Mouse (Mus musculus) liver, embryonic 16.5 days (tissue): ENCODE data around the gene Taok2. TPM values are rescaled to one million over a fixed set of nuclear protein-coding genes. Genes with fewer than 3 reads are reported as not detected.
"Not testable (repeated sequence)": the region's sequence is repeated elsewhere in the genome, so short reads cannot be mapped to it uniquely, and the experiment has no call there.

Experiments
- ATAC-seq: fragments of 200-750 bp; cut with Nextera tagmentation; 2 replicates; pipeline ENCODE4 v1.8.0; 2017; ENCODE audit warnings: low read depth, mild to moderate bottlenecking, moderate number of reproducible peaks, moderate library complexity
- H3K27ac ChIP-seq: fragments of 300-500 bp; sonication (generic); 2 replicates; pipeline ENCODE4 v1.5.1; 2014; ENCODE audit warnings: mild to moderate bottlenecking, low read length
- H3K27me3 ChIP-seq: fragments of 300-500 bp; sonication (generic); 2 replicates; pipeline ENCODE4 v1.6.1; 2014; ENCODE audit warnings: low read depth, low read length, mixed read lengths; ENCODE audit not compliant: control insufficient read depth, insufficient read depth
- H3K36me3 ChIP-seq: fragments of 300-500 bp; sonication (generic); 2 replicates; pipeline ENCODE4 v1.6.1; 2014; ENCODE audit warnings: mild to moderate bottlenecking; ENCODE audit not compliant: control insufficient read depth, insufficient read depth
- H3K4me1 ChIP-seq: fragments of 300-500 bp; sonication (generic); 2 replicates; pipeline ENCODE4 v1.6.1; 2014; ENCODE audit warnings: low read depth, low read length, mixed read lengths; ENCODE audit not compliant: control insufficient read depth
- H3K4me2 ChIP-seq: fragments of 300-500 bp; sonication (generic); 2 replicates; pipeline ENCODE4 v1.6.1; 2014; ENCODE audit warnings: low read depth, low read length, mixed read lengths
- H3K4me3 ChIP-seq: fragments of 300-500 bp; sonication (generic); 2 replicates; pipeline ENCODE4 v1.5.1; 2014; ENCODE audit warnings: low read depth, mild to moderate bottlenecking, low read length
- H3K9ac ChIP-seq: fragments of 300-500 bp; sonication (generic); 2 replicates; pipeline ENCODE4 v1.6.1; 2014; ENCODE audit warnings: low read depth, low read length
- H3K9me3 ChIP-seq: fragments of 300-500 bp; sonication (generic); replicated peaks from 2 replicates; pipeline ENCODE4 v1.6.1; 2016; ENCODE audit warnings: low read length; ENCODE audit not compliant: control insufficient read depth
- WGBS: fragments of 180-500 bp; shearing (Covaris S2); extraction: QIAGEN DNeasy Blood & Tissue Kit; methylation state at CpG from one replicate; pipeline ENCODE4 v1.1.7; 2014; ENCODE audit not compliant: insufficient replicate concordance; 5-methylcytosine and 5-hydroxymethylcytosine counted together
- polyA plus RNA-seq: library from polyadenylated mRNA; unstranded; fragments of >200 nt; fragmentation: Nextera tagmentation; extraction: Ambion mirVana; gene quantifications from 2 replicates; pipeline ENCODE4 v1.2.1, GENCODE M21; 2015

The Taok2 gene
- polyA plus RNA-seq, 1 experiment from 2014 or later, result 13.2 TPM

- no peaks in the 10 kb centered on the region for H3K27me3 ChIP-seq
- no peak for ATAC-seq
- no peak overlapping the region for H3K4me3 ChIP-seq
- no peaks in the 10 kb centered on the region for H3K36me3 ChIP-seq
- H3K9ac ChIP-seq, result no peak overlapping the region
- H3K9me3 ChIP-seq, result no peaks in the 10 kb centered on the region
- no peak overlapping the region for H3K4me2 ChIP-seq
- peaks cover 5% of the 10 kb centered on the region for H3K4me1 ChIP-seq
- WGBS, result 68% methylated on average over 4 of the region's 4 CpGs
- H3K27ac ChIP-seq, result no peak overlapping the region
Observed at GRCm38 (mm10) chr7:126919973-126920372, 35.5 kb upstream of the Taok2 start.

- not testable (repeated sequence) for H3K27ac ChIP-seq, ATAC-seq, H3K36me3 ChIP-seq, H3K9ac ChIP-seq, H3K4me2 ChIP-seq, H3K4me1 ChIP-seq, H3K4me3 ChIP-seq, H3K9me3 ChIP-seq, H3K27me3 ChIP-seq
- WGBS, result 36% methylated on average over 4 of the region's 4 CpGs
Observed at GRCm38 (mm10) chr7:126918356-126918755, 33.9 kb upstream of the Taok2 start.

GRCm38 (mm10) chr7:126914844-126915243 lies 30.3 kb upstream of the Taok2 start:
- Histone ChIP-seq H3K27ac (no peak overlapping the region), H3K9me3 (no peaks in the 10 kb centered on the region), H3K36me3 (no peaks in the 10 kb centered on the region), H3K4me3 (no peak overlapping the region), H3K27me3 (no peaks in the 10 kb centered on the region), H3K4me1 (no peaks in the 10 kb centered on the region), H3K4me2 (no peak overlapping the region), H3K9ac (no peak overlapping the region)
- ATAC-seq, result no peak
- 63% methylated on average over 3 of the region's 3 CpGs for WGBS

GRCm38 (mm10) chr7:126905590-126905989 lies 21.1 kb upstream of the Taok2 start:
- peaks cover 4% of the 10 kb centered on the region for H3K4me1 ChIP-seq
- no peaks in the 10 kb centered on the region for H3K27me3 ChIP-seq
- 34% methylated on average over 3 of the region's 3 CpGs for WGBS
- H3K9me3 ChIP-seq, result no peaks in the 10 kb centered on the region
- H3K9ac ChIP-seq, result no peak overlapping the region
- H3K36me3 ChIP-seq, result no peaks in the 10 kb centered on the region
- no peak overlapping the region for H3K27ac ChIP-seq
- no peak overlapping the region for H3K4me3 ChIP-seq
- ATAC-seq, result no peak
- no peak overlapping the region for H3K4me2 ChIP-seq

- H3K4me1 ChIP-seq, result peaks cover 16% of the 10 kb centered on the region
- not testable (repeated sequence) for ATAC-seq, H3K9ac ChIP-seq, H3K4me3 ChIP-seq, H3K9me3 ChIP-seq, H3K27ac ChIP-seq, H3K4me2 ChIP-seq, H3K27me3 ChIP-seq, H3K36me3 ChIP-seq
- WGBS, result 80% methylated on average over 7 of the region's 9 CpGs
Observed at GRCm38 (mm10) chr7:126899781-126900180, 15.3 kb upstream of the Taok2 start.

- H3K9me3 ChIP-seq, result no peaks in the 10 kb centered on the region
- H3K27me3 ChIP-seq, result no peaks in the 10 kb centered on the region
- peak overlapping the region; percentile 56 for H3K27ac ChIP-seq
- WGBS, result 10% methylated on average over 37 of the region's 37 CpGs
- peak; percentile 94 for ATAC-seq
- peak overlapping the region; percentile 68 for H3K4me2 ChIP-seq
- peak overlapping the region; percentile 86 for H3K9ac ChIP-seq
- H3K4me3 ChIP-seq, result peak overlapping the region; percentile 79
- peaks cover 16% of the 10 kb centered on the region for H3K4me1 ChIP-seq
- no peaks in the 10 kb centered on the region for H3K36me3 ChIP-seq
Observed at GRCm38 (mm10) chr7:126898102-126898990, 13.8 kb upstream of the Taok2 start.

GRCm38 (mm10) chr7:126897390-126898101 lies 13.0 kb upstream of the Taok2 start:
- H3K27me3 ChIP-seq, result no peaks in the 10 kb centered on the region
- WGBS, result 5% methylated on average over 16 of the region's 16 CpGs

GRCm38 (mm10) chr7:126896912-126897311 lies 12.4 kb upstream of the Taok2 start:
- no peaks in the 10 kb centered on the region for H3K9me3 ChIP-seq
- peak overlapping the region; percentile 79; the same call in 1 of the 2 replicates for H3K4me3 ChIP-seq
- WGBS, result 74% methylated on average over 5 of the region's 5 CpGs
- peak overlapping the region; percentile 45 for H3K27ac ChIP-seq
- no peak for ATAC-seq
- no peaks in the 10 kb centered on the region for H3K36me3 ChIP-seq
- H3K4me1 ChIP-seq, result peaks cover 16% of the 10 kb centered on the region
- peak overlapping the region; percentile 68 for H3K4me2 ChIP-seq
- peak overlapping the region; percentile 86; the same call in 1 of the 2 replicates for H3K9ac ChIP-seq
- no peaks in the 10 kb centered on the region for H3K27me3 ChIP-seq

More at GRCm38 (mm10) chr7:126897390-126898101, 13.0 kb upstream of the Taok2 start:
- ATAC-seq, result peak; percentile 9; the same call in 1 of the 2 replicates
- Histone ChIP-seq H3K27ac (peak overlapping the region; percentile 45), H3K4me1 (peaks cover 16% of the 10 kb centered on the region), H3K36me3 (no peaks in the 10 kb centered on the region), H3K4me3 (peak overlapping the region; percentile 79), H3K9ac (peak overlapping the region; percentile 86), H3K4me2 (peak overlapping the region; percentile 68), H3K9me3 (no peaks in the 10 kb centered on the region)

GRCm38 (mm10) chr7:126888852-126889251 lies 4.3 kb upstream of the Taok2 start:
- WGBS, result 50% methylated on average over 7 of the region's 7 CpGs
- H3K4me3 ChIP-seq, result no peak overlapping the region
- no peaks in the 10 kb centered on the region for H3K27me3 ChIP-seq
- peaks cover 11% of the 10 kb centered on the region for H3K4me1 ChIP-seq
- H3K4me2 ChIP-seq, result no peak overlapping the region
- no peaks in the 10 kb centered on the region for H3K9me3 ChIP-seq
- peaks cover 2% of the 10 kb centered on the region for H3K36me3 ChIP-seq
- H3K9ac ChIP-seq, result no peak overlapping the region
- no peak overlapping the region for H3K27ac ChIP-seq
- ATAC-seq, result no peak
